Mouse (Mus musculus): ENCODE measurements around the gene 2700081O15Rik.

GRCm38 (mm10) chr19:7420841-7421601, 3.6 kb downstream of the 2700081O15Rik start:
- TF ChIP-seq GATA1 (IDR thresholded peaks at IDR 0.05; ENCODE audit: low read length) (no peak), TAL1 (IDR thresholded peaks at IDR 0.05; ENCODE audit: low read length) (no peak)

Measured in erythroblast, embryonic 14.5 days (primary cell).